Mouse (Mus musculus) stomach, postnatal 0 days (tissue): ENCODE measurements around the gene Gatad2a.

ENCODE experiments used
- CTCF ChIP-seq: IDR thresholded peaks from 2 replicates; pipeline ENCODE4 v1.5.1; 2016; ENCODE audit warnings: antibody characterized with exemption, low read depth, mild to moderate bottlenecking, moderate library complexity
- EP300 ChIP-seq: optimal IDR thresholded peaks from 2 replicates; pipeline ENCODE3; 2016; ENCODE audit warnings: antibody characterized with exemption

DNA sequence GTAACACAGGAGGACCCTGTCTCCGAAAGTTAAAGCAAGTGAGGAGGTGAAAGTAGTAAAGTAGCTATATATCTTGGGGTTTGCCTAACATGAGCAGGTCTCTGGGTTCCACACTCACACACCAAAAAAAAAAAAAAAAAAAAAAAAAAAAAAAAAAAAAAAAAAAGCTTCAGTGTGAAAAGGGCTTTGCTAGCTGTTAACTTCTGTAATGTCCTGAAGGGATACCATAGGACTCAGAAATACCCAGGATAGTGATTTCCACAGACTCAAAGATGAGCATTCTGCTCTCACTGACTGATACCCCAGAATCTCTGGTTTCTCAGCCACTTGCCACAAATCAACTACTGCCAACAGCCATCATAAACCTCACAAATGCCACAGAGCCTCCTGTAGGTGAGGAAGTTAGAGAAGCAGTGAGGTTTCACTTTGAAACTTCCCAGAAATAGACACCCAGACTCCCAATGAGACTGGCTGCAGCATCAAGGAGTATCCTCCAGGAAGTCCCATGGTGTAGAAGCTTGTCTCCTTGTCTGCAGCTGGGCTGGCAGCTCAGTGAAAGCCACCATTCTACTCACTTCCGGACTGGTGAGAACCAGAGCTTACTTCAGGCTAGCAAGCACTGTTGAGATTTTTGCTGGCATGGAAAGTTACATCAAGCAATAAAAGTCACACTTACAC, 11.2 kb downstream of the Gatad2a start:
- TF ChIP-seq CTCF (no peak), EP300 (no peak)
